Mouse (Mus musculus): Measurements from ENCODE around the gene Kirrel3. TPM values are rescaled to one million over a fixed set of nuclear protein-coding genes. Genes with fewer than 3 reads are reported as not detected.

Gene Kirrel3
- polyA plus RNA-seq, 1 experiment from 2014 or later, result 4.0 TPM

- WGBS, result 84% methylated on average over 14 of the region's 14 CpGs
- H3K9me3 ChIP-seq (replicated peaks), result no peaks in the 10 kb centered on the region
- no peaks in the 10 kb centered on the region for H3K36me3 ChIP-seq
- no peak overlapping the region for H3K4me3 ChIP-seq
- no peaks in the 10 kb centered on the region for H3K27me3 ChIP-seq (ENCODE audit: low read depth, poor library complexity, severe bottlenecking)
- H3K4me1 ChIP-seq, result no peaks in the 10 kb centered on the region; the same call in 1 of the 2 replicates
- DNase-seq (ENCODE audit: low spot score), result no peak
- H3K27ac ChIP-seq (replicated peaks), result no peak overlapping the region
Measured at GRCm38 (mm10) chr9:35007697-35008341, 522.1 kb downstream of the Kirrel3 start.

- Histone ChIP-seq H3K27me3 (ENCODE audit: low read depth, poor library complexity, severe bottlenecking) (peaks cover 5% of the 10 kb centered on the region; the same call in 1 of the 2 replicates), H3K9me3 (replicated peaks) (no peaks in the 10 kb centered on the region), H3K4me1 (peaks cover 8% of the 10 kb centered on the region), H3K4me3 (no peak overlapping the region), H3K27ac (replicated peaks) (no peak overlapping the region), H3K36me3 (no peaks in the 10 kb centered on the region)
- DNase-seq (ENCODE audit: low spot score), result no peak
- WGBS, result 49% methylated on average over 4 of the region's 4 CpGs
Measured at GRCm38 (mm10) chr9:35016762-35017161, 531.1 kb downstream of the Kirrel3 start.

- DNase-seq (ENCODE audit: low spot score), result no peak
- Histone ChIP-seq H3K9me3 (replicated peaks) (no peaks in the 10 kb centered on the region), H3K27me3 (ENCODE audit: low read depth, poor library complexity, severe bottlenecking) (peaks cover 5% of the 10 kb centered on the region; the same call in 1 of the 2 replicates), H3K36me3 (no peaks in the 10 kb centered on the region), H3K4me3 (no peak overlapping the region), H3K27ac (replicated peaks) (no peak overlapping the region), H3K4me1 (peaks cover 8% of the 10 kb centered on the region)
- WGBS, result 44% methylated on average over 13 of the region's 13 CpGs
Measured at GRCm38 (mm10) chr9:35017563-35017962, 531.9 kb downstream of the Kirrel3 start.

GRCm38 (mm10) chr9:35018056-35018455 lies 532.4 kb downstream of the Kirrel3 start:
- DNase-seq (ENCODE audit: low spot score), result no peak
- H3K4me3 ChIP-seq, result no peak overlapping the region
- 64% methylated on average over 5 of the region's 5 CpGs for WGBS
- peaks cover 5% of the 10 kb centered on the region; the same call in 1 of the 2 replicates for H3K27me3 ChIP-seq (ENCODE audit: low read depth, poor library complexity, severe bottlenecking)
- no peaks in the 10 kb centered on the region for H3K9me3 ChIP-seq (replicated peaks)
- peaks cover 8% of the 10 kb centered on the region for H3K4me1 ChIP-seq
- H3K27ac ChIP-seq (replicated peaks), result no peak overlapping the region
- no peaks in the 10 kb centered on the region for H3K36me3 ChIP-seq

- peaks cover 16% of the 10 kb centered on the region for H3K27me3 ChIP-seq (ENCODE audit: low read depth, poor library complexity, severe bottlenecking)
- no peak overlapping the region for H3K4me3 ChIP-seq
- 27% methylated on average over 3 of the region's 3 CpGs for WGBS
- peak; percentile 37 for DNase-seq (ENCODE audit: low spot score)
- H3K9me3 ChIP-seq (replicated peaks), result no peaks in the 10 kb centered on the region
- H3K27ac ChIP-seq (replicated peaks), result no peak overlapping the region
- no peaks in the 10 kb centered on the region for H3K36me3 ChIP-seq
- peaks cover 9% of the 10 kb centered on the region for H3K4me1 ChIP-seq
Measured at GRCm38 (mm10) chr9:35019372-35019771, 533.7 kb downstream of the Kirrel3 start.

GRCm38 (mm10) chr9:35020015-35020653 lies 534.4 kb downstream of the Kirrel3 start:
- H3K4me3 ChIP-seq, result no peak overlapping the region
- no peak for DNase-seq (ENCODE audit: low spot score)
- peaks cover 17% of the 10 kb centered on the region for H3K4me1 ChIP-seq
- peaks cover 23% of the 10 kb centered on the region for H3K27me3 ChIP-seq (ENCODE audit: low read depth, poor library complexity, severe bottlenecking)
- no peak overlapping the region for H3K27ac ChIP-seq (replicated peaks)
- H3K9me3 ChIP-seq (replicated peaks), result no peaks in the 10 kb centered on the region
- WGBS, result 63% methylated on average over 11 of the region's 11 CpGs
- no peaks in the 10 kb centered on the region for H3K36me3 ChIP-seq

- H3K9me3 ChIP-seq (replicated peaks), result no peaks in the 10 kb centered on the region
- DNase-seq (ENCODE audit: low spot score), result no peak
- WGBS, result 93% methylated on average over 1 of the region's 1 CpGs
- H3K4me3 ChIP-seq, result no peak overlapping the region
- H3K27ac ChIP-seq (replicated peaks), result no peak overlapping the region
- peaks cover 23% of the 10 kb centered on the region for H3K4me1 ChIP-seq
- no peaks in the 10 kb centered on the region for H3K36me3 ChIP-seq
- H3K27me3 ChIP-seq (ENCODE audit: low read depth, poor library complexity, severe bottlenecking), result peaks cover 35% of the 10 kb centered on the region
Measured at GRCm38 (mm10) chr9:35021744-35022143, 536.0 kb downstream of the Kirrel3 start.

- Histone ChIP-seq H3K4me1 (peaks cover 15% of the 10 kb centered on the region), H3K27ac (replicated peaks) (peak overlapping the region; percentile 79), H3K36me3 (no peaks in the 10 kb centered on the region), H3K27me3 (ENCODE audit: low read depth, poor library complexity, severe bottlenecking) (peaks cover 30% of the 10 kb centered on the region), H3K9me3 (replicated peaks) (no peaks in the 10 kb centered on the region), H3K4me3 (peak overlapping the region; percentile 56)
- 2% methylated on average over 24 of the region's 25 CpGs for WGBS
- DNase-seq (ENCODE audit: low spot score), result peak; percentile 29
Measured at GRCm38 (mm10) chr9:35024591-35025496, 539.1 kb downstream of the Kirrel3 start.

- Histone ChIP-seq H3K9me3 (replicated peaks) (no peaks in the 10 kb centered on the region), H3K36me3 (no peaks in the 10 kb centered on the region), H3K27ac (replicated peaks) (no peak overlapping the region), H3K27me3 (ENCODE audit: low read depth, poor library complexity, severe bottlenecking) (peaks cover 30% of the 10 kb centered on the region), H3K4me1 (peaks cover 16% of the 10 kb centered on the region), H3K4me3 (no peak overlapping the region)
- no peak for DNase-seq (ENCODE audit: low spot score)
- 78% methylated on average over 6 of the region's 6 CpGs for WGBS
Measured at GRCm38 (mm10) chr9:35026311-35026710, 540.6 kb downstream of the Kirrel3 start.

- 77% methylated on average over 6 of the region's 6 CpGs for WGBS
- Histone ChIP-seq H3K36me3 (no peaks in the 10 kb centered on the region), H3K9me3 (replicated peaks) (no peaks in the 10 kb centered on the region), H3K27me3 (ENCODE audit: low read depth, poor library complexity, severe bottlenecking) (peaks cover 30% of the 10 kb centered on the region), H3K4me3 (no peak overlapping the region), H3K4me1 (peaks cover 20% of the 10 kb centered on the region), H3K27ac (replicated peaks) (no peak overlapping the region)
- DNase-seq (ENCODE audit: low spot score), result no peak
Measured at GRCm38 (mm10) chr9:35026897-35027311, 541.2 kb downstream of the Kirrel3 start.

GRCm38 (mm10) chr9:35027382-35027997 lies 541.8 kb downstream of the Kirrel3 start:
- no peaks in the 10 kb centered on the region for H3K36me3 ChIP-seq
- 85% methylated on average over 6 of the region's 6 CpGs for WGBS
- no peaks in the 10 kb centered on the region for H3K9me3 ChIP-seq (replicated peaks)
- H3K4me1 ChIP-seq, result peaks cover 20% of the 10 kb centered on the region
- no peak overlapping the region for H3K27ac ChIP-seq (replicated peaks)
- no peak overlapping the region for H3K4me3 ChIP-seq
- DNase-seq (ENCODE audit: low spot score), result no peak
- H3K27me3 ChIP-seq (ENCODE audit: low read depth, poor library complexity, severe bottlenecking), result peaks cover 30% of the 10 kb centered on the region

GRCm38 (mm10) chr9:35030823-35031222 lies 545.1 kb downstream of the Kirrel3 start:
- no peak for DNase-seq (ENCODE audit: low spot score)
- peaks cover 4% of the 10 kb centered on the region for H3K27me3 ChIP-seq (ENCODE audit: low read depth, poor library complexity, severe bottlenecking)
- H3K4me1 ChIP-seq, result peaks cover 12% of the 10 kb centered on the region; the same call in 1 of the 2 replicates
- 85% methylated on average over 5 of the region's 5 CpGs for WGBS
- H3K27ac ChIP-seq (replicated peaks), result no peak overlapping the region
- H3K36me3 ChIP-seq, result no peaks in the 10 kb centered on the region
- no peaks in the 10 kb centered on the region for H3K9me3 ChIP-seq (replicated peaks)
- no peak overlapping the region for H3K4me3 ChIP-seq
